Mouse (Mus musculus) NIH3T3 (cell line): ENCODE measurements around the gene Slc38a2.

ENCODE experiments used
- DNase-seq: peaks from one replicate; pipeline ENCODE4 v3.0.0-alpha.2; 2012; ENCODE audit warnings: low read depth

Slc38a2 gene

DNA sequence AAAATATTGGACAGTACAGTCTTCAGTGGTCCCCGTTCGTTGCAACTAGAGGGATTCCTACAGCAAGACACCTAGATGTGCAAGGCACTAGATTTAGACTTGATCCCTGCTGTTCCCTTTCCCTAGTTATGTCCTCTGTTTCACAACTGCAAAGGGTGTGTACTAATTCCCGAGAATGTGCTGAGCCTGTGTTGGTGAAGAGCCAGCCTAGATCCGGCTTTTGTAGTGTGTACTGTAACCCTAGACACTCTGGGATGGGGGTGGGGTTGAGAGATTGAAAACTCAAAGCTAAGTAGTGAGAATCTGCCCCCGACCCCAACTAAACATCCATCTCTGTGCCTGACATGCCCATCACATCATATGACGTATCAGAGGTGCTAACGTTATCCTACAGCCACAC is 18.9 kb upstream of the Slc38a2 start:
- peak; percentile 81 for DNase-seq

- peak; percentile 52 for DNase-seq
These were observed 17.7 kb upstream of the Slc38a2 start for GRCm38 (mm10) chr15:96717181-96717580.

DNA sequence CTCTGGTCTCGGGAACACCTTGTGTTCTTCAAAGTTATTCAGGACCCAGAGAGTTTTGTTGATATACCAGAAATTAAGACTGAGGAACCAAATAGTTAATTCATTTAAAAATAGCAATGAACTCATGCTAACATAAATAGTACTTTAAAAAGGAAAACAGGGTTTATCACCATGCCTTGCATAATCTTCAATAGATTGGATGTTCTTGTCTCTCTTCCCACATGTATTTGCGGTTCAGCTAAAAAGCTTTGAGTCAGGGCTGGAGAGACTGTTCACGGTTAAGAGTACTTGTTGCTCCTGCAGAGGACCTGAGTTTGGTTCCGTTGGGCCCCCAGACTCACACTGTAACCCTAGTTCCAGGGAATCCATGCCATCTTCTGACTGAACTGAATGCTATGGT is 16.8 kb upstream of the Slc38a2 start:
- no peak for DNase-seq

DNA sequence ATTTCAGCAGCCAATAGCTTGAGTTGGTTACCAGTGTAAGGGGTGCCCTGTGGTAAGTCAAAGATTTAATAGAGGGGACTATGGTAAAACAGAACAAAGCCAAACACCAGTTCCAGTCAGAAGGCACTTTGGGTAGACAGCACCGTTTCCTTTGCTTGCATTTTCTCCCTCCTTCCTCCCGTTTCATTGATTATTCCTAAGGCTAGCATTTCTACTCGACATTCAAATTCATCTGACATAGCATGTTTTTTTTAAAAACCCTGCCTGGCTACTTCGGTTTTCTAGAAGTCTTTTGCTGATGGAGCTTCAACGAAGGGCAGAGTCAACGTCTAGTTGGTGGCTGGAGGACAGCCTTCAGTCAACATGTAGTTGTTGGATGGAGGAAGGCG is 16.2 kb upstream of the Slc38a2 start:
- no peak for DNase-seq

DNA sequence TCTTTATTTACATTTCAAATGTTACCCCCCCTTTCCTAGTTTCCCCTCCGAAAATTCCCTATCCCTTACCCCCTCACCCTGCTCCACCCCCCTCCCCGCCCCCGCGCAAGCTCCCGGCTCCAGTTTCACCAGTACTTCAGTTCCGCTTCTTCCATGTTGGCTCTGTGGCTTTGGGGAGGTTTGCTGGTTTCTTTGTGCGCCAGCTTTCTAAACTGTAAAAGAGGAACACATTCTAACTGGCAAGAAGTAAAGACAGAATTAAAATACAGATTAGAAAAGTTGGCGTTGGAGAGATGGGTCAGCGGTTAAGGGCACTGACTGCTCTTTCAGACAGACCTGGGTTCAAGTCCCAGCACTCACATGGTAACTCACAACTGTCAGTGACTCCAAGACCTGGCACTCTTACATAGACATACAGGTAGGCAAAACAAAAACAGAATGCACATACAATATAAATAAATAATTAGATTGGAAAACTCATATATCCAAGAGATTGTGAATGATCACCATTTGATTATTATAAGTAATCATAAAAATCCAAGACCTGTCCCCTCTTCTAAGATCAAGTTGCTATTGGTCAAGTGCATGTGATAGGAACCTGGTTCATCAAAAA is 15.7 kb upstream of the Slc38a2 start:
- no peak for DNase-seq

GRCm38 (mm10) chr15:96714676-96715016 is 15.1 kb upstream of the Slc38a2 start:
- no peak for DNase-seq

DNA sequence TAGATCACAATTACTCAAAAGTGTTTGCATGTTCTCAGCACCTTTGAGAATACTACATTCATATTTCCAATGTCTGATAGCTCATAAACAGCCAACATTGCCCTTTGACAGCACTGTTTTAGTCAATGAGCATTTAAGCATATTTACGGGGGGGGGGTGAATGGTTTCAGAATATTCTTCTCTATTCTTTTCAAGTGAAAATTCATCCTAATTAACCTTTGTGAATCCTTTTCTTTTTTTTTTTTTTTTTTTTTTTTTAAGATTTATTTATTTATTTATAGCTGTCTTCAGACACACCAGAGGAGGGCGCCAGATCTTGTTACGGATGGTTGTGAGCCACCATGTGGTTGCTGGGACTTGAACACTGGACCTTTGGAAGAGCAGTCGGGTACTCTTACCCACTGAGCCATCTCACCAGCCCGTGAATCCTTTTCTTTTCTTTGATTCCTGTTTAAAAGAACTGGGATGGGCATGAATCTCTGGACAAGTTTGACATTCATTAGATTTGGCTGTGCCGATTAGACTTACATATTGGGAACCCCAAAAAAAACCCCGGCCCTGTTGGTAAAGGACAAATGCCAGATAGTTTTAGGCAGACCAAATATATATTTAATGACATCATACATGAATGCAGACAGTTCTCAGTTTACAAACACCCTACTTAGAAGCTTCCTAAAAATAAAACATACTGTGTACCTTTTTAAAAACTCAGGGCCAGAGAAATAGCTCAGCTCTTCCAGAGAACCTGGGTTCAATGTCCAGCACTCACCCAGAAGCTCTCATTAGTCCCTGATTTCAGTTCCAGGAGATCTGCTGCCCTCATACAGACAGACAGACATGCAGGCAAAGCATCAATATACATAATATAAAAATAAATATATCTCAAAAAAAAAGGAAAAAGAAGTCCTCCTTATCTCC is 14.5 kb upstream of the Slc38a2 start:
- no peak for DNase-seq

- no peak for DNase-seq
These were observed 12.8 kb upstream of the Slc38a2 start for GRCm38 (mm10) chr15:96712338-96712737.

DNA sequence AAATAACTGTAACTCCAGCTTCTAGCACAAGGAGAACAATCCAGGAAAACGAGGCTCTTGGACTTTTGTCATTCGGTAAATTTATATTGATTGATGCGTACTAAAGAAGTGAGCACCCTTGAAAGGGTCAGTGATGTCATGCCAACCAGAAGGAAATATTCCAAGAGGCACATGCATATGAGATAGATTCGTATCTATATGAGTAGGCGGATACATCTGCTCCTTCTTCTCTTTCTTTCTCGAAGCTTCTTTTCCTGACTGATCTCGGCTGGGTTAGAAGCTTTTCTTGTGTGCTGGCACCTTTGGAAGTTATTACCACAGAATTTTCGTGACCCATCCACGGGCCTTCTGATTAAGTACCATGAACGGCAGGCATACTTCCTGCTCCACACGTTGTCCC is 12.1 kb upstream of the Slc38a2 start:
- DNase-seq: no peak

GRCm38 (mm10) chr15:96710352-96711114 is 11.0 kb upstream of the Slc38a2 start:
- DNase-seq: peak; percentile 30

DNA sequence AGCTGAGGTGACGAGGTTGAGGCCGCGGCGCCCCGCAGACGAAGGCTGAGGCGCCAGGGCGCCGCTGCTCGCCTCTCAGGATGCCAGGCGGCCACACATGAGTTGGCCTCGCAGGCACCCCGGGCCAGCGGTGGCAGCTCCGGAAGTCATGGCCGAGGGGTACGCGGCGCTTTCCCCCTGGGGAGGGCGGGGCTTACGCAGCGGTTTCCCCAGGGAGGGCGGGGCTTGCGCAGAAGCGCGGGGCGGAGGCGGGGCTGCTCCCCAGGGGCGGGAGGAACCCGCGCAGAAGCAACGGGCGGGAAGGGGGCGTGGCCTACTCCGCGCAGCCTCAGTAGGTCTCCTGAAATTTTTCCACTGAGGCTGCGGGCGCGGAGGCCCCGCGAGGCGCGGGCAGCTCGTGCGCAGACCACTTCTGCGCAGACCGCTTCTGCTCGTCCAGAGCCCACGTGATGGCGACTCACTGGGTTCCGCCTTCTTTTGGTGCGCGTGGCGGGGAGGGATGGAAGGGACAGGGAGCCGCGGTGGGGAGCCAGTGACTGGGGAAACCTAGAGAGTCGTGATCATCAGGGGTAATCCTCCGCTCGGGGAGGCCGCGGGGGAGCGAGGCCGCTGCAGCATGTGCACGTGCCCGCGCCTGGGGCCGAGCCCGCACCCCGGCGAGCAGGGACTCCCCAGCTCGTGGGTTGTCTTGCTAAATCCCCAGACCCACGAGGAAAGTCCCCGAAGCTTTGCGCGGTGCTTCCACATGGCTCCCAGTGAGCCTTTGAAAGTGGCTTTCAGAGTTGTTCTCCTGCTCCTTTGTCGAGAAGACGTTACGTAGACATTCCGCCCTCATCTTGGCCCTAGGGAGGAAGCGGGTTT is 10.2 kb upstream of the Slc38a2 start:
- DNase-seq: peak; percentile 98

DNA sequence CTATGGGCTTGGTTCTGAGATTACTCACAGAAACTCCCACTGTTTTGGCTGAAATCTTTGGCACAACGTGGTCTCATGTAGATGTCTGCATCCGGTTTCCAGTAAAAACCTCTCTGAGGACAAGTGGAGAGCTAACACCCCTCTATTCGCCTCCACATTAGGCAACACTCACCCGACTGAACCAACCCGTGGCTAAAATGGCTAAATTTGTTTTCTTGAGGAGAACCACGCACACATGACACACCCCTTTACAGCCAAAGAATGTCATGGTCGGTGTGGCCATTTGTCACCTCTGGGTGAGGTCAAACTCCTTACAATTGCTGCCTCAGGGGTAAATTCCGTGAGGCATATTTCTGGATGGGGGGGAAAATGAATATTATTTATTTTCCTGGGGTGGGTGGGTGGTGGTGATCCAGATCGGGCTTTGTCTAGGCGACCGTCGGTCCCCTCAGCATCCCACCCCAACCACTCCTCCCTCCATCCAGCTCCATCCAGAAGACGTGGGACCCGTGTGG is 9.5 kb upstream of the Slc38a2 start:
- peak; percentile 58 for DNase-seq

- DNase-seq: no peak
These were observed 8.9 kb upstream of the Slc38a2 start for GRCm38 (mm10) chr15:96708428-96708827.

GRCm38 (mm10) chr15:96707936-96708335 is 8.4 kb upstream of the Slc38a2 start:
- no peak for DNase-seq

GRCm38 (mm10) chr15:96702466-96703031 is 3.0 kb upstream of the Slc38a2 start:
- DNase-seq: no peak

DNA sequence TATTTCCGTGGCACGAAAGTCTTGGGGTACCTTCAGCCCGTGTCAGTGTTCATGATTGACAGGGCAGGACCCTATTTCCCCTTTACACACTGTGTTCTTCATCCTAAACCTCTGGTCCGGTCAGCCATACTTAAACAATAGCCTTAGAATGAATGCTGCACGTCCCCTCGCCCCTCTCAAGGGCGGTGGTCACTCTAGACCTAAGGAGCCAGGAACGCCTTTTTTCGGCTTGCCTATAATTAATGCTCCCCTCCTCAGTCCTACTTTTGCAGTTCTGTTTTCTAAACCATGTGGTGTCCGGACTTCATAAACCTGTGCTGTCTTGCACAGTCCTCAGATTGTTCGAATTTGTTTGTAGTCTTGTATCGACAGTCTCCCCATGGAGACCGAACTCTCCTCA is 1.2 kb upstream of the Slc38a2 start:
- DNase-seq: no peak

- peak; percentile 94 for DNase-seq
These were observed 677 bp downstream of the Slc38a2 start for GRCm38 (mm10) chr15:96698658-96699448.

DNA sequence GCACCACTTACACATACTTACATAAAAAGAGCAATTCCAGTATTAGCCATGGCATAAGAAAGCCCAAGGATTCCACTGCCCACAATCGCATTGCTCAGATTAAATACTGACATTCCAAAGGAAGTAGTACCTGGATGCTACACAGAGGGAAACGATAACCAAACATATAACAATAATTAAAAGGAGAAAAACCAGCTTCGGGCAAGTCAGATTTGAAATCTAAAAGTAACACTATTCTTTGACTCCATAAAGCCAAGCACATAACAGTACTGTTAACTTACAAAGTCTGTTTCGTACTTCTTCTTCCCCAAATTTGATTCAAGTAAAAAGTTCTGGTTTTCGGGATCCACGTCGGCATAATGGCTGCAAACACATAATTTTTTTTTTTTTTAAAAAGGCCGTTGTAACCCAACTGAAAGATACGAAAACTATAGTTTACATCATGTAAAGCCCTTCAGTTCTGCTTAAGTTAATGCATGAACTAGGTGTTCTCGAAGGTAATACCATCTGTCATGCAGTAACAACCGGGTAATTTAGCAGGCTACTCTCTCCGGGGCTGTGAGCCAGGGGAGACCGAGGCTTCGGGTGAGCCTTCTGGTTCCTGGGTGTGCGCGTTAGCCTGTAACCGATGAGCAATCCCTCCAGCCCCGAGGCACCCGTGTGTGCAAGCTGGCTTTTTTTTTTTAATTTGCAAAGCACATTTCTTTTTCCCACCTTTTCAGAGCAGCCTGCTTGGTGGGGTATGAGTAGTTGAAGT is 1.5 kb downstream of the Slc38a2 start:
- DNase-seq: no peak

DNA sequence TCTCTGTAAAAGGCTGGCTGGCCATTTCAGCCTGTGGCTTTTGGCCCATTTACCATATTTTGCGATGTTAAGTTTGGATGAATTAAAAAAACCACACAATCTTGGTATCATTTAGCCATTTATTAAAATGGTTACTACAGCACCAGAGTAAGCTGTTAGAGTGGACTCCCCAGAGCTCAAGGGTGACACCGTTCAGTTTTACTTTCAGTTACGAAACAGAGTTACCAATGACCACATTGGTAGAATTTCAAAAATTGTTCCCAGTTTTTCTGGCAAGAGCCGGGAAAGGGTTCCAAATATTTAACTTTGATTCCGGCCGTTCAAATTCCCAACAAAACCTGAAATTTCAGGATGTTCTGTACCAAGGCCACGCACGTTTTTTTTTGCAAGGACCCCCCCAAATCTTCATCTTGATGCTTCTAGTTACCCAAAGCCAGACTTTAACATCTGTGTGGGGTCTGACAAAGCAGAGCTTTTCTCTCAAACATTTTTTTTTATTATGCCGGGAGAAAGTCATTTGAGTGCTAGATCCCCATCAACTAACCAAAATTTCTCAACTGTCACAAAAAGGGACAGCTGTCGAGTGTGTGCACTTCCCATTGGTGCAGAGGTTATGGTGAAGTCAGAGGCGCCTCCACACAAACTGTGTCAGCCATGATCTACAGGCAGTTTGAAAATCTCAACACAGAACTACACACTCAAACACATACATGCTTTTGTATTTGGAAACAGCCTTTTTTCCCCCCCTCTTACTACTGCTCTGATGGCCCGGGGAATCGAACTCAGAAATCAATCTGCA is 2.8 kb downstream of the Slc38a2 start:
- peak; percentile 50 for DNase-seq
